Mouse (Mus musculus) R1 (cell line): ENCODE measurements at regions not wholly inside any gene's neighbourhood (a gene's known extent, or its start where the extent isn't known, plus 50 kb on each side); places are given as distances from the start of the nearest gene placed in this dataset.
A peak's percentile ranks its signal among the peaks of the same experiment; 100 is the strongest.
"Not testable (repeated sequence)": the region's sequence is repeated elsewhere in the genome, so short reads cannot be mapped to it uniquely, and the experiment has no call there.

Experiments
- DNase-seq: peaks from one replicate; pipeline ENCODE4 v3.0.0-alpha.2; 2018; ENCODE audit warnings: low read depth, low spot score

DNA sequence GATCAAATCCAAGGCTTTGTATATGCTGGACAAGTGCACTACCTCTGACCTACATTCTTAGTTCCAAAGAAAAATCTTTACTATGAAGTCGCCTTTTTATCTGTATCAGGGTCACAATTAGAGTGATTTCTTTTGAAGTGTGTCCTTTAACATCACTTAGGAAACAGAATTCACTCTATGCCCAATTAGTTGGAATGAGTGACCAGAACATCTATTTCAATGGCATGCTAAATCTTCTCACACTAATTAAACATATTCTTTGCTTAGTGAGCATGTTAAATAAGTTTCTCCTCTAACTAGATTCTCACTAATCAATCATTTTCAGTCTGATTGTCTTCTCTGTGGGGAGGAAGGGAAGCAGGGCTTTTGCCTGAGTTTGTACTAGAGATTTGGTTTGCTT is 84.9 kb downstream of the Arl6ip6 start:
- DNase-seq: no peak

DNA sequence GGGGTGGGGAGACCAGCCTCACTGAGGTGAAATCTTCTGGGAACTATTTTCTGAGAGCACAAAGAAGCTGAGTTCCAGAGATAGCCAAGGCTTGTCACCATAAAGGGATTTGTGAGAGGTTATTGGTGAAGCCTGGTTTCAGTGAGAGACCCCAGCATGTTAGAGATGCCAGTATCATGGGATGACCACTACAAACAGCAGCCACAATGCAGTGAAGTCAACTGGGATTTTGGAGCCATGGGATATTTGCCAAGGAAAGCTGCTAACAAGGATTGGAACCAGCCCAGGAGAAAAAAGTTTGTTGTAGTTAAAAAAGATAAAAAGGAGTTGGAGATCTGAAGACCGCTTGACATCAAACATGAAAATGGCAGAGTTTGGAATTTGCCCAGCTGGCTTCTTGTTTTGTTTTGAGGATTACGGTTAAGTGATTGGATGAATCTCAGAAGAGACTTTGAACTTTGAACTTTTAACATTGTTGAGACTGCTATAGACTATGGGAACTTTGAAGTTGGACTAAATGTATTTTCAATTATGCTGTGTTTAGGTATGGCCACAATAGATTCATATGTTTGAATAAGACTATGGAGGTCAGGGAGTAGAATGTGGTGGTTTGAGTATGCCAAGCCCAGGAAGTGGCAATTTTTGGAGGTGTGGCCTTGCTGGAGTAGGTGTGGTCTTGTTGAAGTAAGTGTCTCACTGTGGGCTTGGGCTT is 110.3 kb downstream of the Arl6ip6 start:
- no peak for DNase-seq

DNA sequence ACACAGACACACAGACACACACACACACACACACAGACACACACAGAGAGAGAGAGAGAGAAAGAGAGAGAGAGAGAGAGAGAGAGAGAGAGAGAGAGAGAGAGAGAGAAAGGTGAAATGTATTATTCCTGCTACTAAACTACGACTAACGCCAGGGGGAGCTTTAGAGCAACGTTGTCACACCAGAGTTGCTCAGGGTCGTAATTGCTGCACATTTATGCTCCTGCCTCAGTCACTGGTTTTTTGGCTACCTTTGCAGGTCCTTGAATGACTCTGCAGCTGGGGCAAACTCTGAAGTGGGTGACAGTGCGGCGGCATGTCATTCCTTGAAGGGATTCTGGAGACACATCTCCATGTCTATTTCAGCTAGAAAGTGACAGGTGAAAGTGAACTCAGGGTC is 139.2 kb downstream of the Arl6ip6 start:
- peak; percentile 55 for DNase-seq

DNA sequence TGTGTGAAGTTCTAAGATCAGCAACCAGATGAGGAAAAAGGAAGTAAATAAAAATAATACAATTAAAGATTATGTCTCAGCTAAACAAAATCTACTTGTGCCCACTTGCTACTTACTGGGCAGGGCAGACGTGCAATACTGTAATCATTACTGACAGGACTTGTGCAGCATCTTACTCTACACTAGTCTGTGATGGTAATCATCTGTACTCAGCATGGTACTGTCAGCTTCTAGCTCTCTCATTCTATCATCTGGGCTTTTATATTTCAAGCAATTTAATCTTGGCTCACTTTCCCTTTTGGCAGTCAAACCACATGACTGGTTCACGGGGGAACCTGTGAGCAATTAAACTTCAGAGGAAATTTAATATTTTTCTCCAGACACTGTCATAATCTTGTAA is 167.5 kb downstream of the Arl6ip6 start:
- no peak for DNase-seq

DNA sequence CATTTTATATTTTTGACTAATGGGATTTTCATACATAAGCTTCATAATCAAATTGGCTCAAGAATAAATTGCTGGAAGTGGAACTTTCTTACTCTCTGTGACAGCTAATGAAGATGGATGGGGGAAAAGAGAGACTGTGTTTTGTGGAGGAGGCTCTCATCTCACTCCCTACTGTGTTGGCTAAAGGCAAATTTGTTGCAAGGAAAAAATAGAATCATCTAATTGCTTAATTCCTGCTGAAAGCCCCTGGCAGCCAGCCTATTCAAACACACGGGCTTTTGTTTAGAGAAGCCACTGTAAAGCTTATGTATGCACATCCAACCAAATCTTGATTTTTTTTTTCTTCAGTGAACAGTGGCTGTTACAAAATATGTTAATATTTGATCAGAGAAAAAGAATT is 190.8 kb downstream of the Arl6ip6 start:
- no peak for DNase-seq

DNA sequence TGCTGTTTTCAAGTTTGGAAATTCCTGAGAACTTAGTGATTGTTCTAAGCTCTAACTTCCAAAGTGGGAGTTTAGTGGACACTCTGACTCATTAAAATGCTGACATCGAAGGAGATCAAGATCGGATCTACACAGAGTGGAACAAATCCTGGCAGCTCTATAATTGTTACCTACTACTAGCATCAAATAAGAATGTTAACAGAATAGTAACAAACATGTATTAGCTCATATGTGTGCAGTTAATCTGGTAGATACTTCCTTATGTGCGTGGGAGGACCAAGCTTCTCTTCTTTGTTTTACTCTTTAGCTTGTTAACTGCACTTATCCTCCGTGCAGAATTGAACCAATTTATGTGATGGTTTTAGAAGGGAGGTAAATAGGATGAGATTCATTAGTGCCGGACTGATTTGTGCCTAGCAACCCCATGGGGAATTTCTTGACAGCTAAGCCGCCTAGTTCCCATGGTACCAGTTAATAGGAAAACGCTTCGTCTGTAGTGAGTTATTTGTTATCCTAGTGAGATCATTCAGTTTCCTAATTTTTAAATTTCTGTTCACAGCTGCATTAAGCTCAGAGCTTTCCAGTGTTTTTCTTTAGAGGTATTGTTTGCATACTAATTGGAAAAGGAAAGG is 193.1 kb downstream of the Arl6ip6 start:
- no peak for DNase-seq

DNA sequence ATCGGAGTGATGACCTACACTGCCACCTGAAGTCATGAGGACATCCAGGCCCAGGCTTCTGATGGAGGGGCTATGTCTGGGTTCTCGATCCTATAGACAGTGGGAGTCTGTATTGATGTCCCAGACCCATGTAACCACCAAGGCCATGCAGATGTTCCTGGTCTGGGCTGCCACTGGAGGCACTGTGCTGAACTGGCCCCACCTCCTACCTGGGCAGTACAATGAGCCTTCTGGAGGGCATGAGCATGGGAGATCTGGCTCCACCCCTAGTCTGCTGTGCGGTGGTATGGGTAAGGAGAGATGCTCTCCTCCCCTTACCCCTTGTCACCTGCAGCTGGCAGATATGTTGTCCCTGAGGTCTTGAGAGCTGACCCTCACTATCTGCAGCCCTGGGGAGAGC is 197.1 kb downstream of the Arl6ip6 start:
- DNase-seq: no peak

DNA sequence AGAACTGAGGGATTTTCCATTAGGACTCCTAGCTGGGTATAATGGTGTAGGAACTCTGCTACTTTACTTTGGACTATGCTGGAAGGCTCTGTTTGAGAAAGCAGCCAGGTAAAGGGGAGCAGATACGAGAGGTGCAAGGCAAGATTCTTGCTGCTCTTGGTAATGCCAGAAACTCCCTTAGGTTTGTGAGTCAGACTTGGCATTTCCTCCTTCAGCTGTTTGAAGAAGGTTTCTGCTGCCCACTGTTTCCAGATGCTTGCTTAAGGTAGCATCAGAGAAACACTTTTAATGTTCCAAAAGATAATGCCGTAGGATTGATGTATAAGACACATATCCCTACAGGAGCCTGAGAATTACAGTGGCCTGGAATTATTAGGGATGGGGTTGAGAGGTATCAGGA is 222.9 kb downstream of the Arl6ip6 start:
- no peak for DNase-seq

DNA sequence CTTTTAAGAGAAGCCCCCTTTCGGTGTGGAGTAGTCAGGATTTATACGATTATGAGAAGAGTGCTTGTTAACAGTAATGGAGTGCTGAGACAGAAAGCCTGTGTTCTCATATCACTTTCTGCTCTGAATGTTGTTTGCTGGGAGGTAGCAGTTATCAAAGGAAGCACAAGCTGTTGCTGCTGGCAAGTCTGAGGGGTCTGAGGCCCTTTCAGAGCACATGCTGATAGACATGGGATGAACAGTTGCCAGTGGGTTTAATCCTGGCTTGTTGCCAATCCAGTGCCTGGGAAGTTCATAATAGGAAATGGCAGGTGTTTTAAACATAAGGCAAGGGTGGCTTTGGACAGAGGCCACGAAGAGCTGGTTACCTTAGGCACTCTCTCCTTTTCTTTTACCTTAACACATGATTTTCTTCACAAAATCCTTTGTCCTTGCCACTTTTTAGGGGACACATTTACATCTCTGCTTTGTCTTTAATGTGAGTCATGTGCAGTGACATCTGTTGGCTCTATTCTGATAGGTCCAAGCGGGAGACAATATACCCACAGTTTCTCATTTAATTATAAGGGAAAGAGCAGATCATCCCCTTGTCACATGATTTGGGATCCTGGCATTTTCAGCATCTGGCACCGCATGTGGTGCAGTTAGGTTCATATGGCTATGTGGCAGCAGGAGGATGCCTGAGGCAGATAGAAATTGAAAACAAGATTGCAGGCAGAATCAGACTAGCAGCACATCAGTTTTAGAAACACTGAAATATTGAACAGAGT is 245.7 kb downstream of the Arl6ip6 start:
- DNase-seq: no peak

DNA sequence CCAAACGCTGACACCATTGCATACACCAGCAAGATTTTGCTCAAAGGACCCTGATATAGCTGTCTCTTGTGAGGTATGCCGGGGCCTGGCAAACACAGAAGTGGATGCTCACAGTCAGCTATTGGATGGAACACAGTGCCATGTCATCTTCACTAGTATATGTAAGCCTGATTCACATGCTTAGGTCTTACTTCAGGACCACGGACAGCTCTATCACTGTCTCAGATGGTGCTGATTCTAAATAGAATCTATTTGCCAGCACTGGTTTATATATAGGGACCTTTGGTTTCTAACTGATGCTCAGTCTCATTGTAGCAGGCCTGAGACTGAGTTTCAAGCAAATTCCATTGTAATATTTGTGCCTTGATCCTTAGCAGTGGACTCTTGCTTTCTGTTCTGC is 248.8 kb downstream of the Arl6ip6 start:
- peak; percentile 65 for DNase-seq

DNA sequence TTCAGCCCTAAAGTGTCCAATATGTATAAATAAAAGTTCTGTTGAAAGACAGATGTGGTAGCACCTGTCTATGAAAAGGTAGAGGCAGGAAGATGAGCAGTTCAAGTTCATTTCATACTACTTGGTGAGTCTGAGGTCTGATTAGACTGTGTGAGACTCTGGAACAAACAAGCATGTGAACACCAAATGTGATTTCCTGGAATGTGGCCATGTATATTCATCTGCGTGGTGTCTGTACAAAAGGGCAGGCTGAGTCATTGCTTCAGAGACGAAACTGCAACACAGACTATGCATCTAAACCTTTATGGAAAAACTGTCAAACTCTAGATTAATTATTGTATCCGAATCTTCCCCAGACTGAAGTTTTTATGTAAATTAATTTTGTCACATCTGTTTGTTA is 268.7 kb downstream of the Arl6ip6 start:
- DNase-seq: no peak

DNA sequence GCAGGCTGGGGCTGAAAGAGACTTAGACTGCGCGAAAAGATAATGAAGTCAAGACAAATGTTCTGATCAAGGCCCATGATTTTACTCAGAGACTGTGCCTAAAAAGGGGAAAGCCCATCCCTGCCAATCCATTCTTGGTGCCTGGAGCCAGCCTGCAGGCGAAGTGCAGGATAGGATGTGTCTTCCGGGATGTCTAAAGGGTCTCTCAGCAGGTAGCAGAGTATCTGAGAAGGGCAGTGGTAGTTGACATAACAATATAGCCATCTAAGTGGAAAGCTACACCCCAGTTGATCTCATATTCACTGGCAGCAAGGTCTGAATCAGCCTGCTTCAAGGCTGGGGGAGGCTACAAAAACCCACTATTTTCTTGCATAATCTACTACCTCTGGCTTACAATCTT is 282.9 kb downstream of the Arl6ip6 start:
- DNase-seq: peak; percentile 72

DNA sequence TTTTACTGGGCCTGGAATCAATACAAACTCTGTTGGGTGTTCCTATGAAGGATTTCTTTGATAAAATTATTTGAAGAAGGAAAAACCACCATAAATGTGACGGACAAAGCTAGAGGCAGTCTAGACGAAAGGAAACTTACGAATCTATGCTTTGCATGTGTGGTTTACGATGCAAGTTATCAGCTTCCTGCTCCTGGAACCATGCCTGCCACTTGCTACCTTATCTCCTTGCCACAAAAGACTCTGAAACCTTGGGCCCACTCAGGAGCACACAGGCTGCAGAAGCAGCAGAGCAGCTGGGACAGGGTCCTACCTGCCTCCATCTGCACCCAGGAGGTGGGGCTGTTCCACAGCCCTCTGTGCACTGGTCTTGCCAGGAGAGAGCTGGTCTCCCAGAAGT is 287.5 kb downstream of the Arl6ip6 start:
- DNase-seq: not testable (repeated sequence)

DNA sequence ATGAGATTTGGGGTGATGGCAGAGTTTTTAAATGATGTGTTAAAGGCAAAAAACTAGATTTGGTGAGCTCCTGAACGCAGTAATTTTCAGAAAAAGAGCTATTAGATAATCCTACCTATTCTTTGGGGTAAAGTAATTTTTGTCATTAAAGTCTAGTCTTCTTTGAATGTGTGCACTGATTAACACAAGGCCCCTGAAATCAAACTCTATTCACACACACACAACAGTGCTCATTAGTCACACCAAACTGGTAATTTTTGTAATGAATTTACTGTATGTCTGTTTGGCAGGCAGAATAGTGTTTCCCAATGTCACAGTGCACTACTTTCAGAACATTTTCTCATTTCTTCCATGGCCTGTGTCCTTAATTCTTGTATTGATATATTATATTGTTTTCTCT is 296.8 kb downstream of the Arl6ip6 start:
- no peak for DNase-seq

DNA sequence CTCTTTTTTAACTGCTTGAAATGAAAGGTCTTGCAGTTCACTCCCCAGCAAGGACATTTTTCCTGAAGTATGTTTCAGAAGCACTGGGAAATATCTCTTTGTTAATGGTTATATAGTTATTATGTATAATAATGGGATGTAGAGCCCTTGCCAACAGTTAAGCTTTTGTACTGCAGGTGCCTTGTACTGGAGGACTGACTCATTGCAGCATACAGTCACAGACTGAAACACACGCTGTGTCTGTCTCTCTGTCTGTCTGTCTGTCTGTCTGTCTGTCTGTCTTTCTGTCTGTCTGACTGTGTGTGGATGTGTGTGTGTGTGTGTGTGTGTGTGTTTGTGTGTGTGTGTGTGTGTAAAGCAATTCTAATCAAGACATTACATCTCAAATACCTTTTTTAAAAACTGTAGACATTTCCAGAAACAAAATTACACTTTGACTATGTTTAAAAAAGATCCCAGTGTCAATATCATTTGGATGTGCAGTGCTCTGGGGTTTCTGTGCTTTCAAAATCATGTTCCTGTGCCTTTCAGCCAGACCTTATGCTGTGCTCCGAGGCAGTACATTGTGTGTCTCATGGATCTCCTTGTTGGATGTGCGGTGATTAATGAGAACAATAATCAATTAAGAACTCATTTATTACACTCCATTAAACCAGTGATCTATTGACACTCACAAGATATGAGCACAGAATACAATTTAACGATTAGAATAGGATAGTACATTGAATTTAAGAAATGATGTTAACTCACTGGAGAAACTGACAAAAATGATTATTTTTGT is 299.5 kb downstream of the Arl6ip6 start:
- no peak for DNase-seq

DNA sequence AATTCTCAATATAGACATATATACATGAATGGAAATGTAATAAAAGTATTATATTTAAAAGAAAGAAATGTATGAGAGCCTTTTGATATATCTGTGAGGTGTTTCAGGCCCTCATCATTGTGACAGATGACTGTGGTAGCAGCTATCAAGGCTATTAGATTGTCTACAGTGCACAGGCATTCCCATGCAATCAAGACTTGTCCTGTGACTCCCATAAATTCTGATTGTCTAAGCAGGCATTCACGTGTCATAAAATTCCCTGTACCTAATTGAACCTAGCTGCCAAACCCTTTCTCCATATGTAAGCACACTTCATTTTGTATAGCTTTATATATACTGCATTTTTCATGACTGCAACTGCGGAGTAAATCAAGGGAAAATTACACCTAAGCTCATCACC is 301.3 kb downstream of the Arl6ip6 start:
- no peak for DNase-seq

DNA sequence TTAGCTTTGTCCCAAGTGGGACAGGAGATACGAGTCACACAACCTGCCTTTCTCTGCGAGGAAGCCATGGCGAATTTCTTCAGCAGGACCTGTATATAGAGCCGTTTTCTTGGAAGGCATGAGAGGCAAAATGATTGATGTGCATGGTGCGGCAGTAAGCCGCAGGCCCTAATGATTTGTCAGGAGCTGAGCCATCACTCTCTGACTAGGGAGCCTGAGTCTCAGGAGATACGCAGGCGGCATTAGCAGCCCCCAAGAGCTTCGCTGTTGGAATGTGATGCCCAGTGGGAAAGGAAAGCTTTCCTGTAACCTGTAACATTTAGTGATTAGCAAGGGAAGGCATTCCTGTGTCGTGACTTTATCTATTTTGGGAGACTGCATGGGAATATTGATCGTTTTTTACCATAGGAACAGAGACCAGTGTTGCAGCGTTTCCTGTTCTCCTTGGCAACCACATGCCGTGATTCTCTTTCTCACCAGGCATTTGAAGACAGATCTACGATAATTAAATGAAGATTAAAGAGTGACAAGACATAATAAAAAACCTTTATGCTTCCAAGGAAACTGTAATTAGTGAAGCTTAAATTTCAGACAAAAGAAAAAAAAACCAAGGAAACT is 310.2 kb downstream of the Arl6ip6 start:
- DNase-seq: no peak

DNA sequence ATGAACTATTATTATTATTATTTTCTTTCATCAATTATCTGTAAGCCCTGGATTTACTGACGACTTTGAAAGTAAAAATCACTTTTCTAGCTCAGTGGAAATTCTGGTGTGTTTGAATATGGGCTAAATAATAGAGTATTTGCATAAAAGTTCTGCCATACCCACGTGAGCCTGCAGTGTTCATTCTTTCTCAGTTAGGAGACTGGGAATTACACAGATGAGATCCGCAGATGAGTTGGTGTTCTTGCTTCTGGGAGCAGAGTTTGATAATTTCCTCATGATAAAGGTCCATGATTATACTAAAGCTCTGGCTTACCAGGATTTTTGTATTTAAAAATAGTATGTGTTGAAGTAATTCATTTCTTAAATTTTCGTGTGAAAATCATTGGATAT is 310.7 kb downstream of the Arl6ip6 start:
- no peak for DNase-seq

DNA sequence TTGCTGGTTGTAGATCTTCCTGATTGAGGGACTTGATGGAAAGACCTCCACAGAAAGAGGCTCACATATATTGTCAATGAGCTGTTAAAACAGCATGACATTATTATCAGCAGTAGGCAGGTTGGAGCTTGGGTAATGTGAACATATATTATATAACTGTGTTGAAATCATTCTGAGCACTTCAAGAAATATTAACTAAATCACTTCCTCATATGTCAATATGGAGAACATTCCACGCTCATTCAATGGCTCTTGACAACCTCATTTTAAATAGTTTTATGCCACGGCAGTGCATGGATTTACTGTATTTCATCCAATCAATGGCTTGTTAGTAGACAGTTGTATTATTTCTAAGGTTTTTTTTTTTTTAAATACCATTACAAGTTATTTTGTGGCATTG is 350.6 kb downstream of the Arl6ip6 start:
- DNase-seq: no peak

DNA sequence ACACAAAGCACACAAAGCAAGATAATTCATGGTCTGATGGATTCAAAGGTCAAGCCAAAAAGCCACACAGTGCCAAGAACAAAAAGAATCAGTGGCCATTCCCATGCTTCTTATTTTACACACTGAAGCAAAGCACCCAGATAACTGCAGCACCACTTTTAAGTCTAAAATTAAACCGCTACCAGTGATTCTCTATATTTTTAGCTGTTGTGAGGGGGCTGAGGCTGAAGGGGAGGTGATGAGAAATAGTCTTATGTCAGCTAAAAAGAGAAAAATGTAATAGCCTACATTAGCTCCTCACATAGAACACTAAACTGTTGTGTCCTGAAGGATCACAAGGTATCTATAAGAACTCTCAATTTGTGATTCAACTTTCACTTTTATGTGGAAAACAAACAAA is 382.5 kb downstream of the Arl6ip6 start:
- DNase-seq: no peak

DNA sequence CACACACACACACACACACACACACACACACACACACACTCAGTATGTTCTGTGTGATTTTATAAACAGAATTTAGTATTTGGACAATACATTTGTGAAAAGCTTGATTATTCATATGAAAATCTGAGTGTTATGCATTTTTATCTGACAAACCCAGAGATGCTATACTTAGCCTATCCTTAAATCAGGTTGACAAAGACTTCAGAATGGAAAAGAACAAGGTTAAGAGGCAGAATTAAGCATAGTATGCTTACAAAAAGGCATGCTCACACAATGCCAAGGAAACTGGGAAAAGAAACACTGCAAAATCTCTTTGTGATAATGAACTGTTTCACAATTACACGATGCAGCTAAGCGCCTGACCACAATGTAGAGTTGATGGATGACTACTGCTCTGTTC is 414.3 kb downstream of the Arl6ip6 start:
- no peak for DNase-seq

DNA sequence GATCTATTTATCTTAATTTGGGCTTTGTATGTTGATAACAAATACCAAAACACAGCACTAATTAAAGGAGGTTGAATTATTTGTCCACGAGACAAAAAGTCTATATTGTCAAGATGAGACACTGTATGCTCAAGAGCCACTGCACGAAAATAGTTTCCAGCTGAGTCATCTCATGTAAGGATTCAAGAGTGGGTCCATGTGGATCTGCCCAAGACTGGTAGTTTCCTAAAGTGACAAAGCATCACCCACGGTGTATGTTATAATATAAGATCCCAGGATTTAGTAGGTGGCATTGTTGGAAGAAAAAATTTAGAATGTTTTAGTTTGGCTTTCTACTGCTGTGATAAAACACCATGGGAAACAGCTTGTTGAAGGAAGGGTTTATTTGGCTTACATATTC is 428.2 kb downstream of the Arl6ip6 start:
- DNase-seq: no peak
